Mouse (Mus musculus) spleen, adult 2 months (tissue): ENCODE data around the gene Higd2a. TPM values are rescaled to one million over a fixed set of nuclear protein-coding genes. Genes with fewer than 3 reads are reported as not detected.

ENCODE experiments used
- DNase-seq, 2 experiments: peaks; one replicate each; pipeline versions ENCODE4 v3.0.0 to v3.0.0-alpha.2; 2012 to 2021; ENCODE audit warnings: low spot score in 2 of 2, low read depth in 1 of 2
- H3K27ac ChIP-seq: fragments of 200-500 bp; 2 replicates; pipeline ENCODE4 v1.5.1; 2012; ENCODE audit warnings: low read length, inconsistent platforms; ENCODE audit not compliant: insufficient read depth
- H3K27me3 ChIP-seq: fragments of 200-500 bp; 2 replicates; pipeline ENCODE4 v1.6.1; 2012; ENCODE audit warnings: mild to moderate bottlenecking, moderate library complexity, low read length, inconsistent platforms; ENCODE audit not compliant: control insufficient read depth, insufficient read depth
- H3K36me3 ChIP-seq: fragments of 200-500 bp; 2 replicates; pipeline ENCODE4 v1.6.1; 2012; ENCODE audit warnings: mild to moderate bottlenecking, low read length, inconsistent platforms; ENCODE audit not compliant: control insufficient read depth, insufficient read depth
- H3K4me1 ChIP-seq: fragments of 200-500 bp; 2 replicates; pipeline ENCODE4 v1.6.1; 2011; ENCODE audit warnings: inconsistent platforms; ENCODE audit not compliant: control insufficient read depth, insufficient read depth, insufficient read length
- H3K4me3 ChIP-seq: fragments of 200-500 bp; 2 replicates; pipeline ENCODE4 v1.5.1; 2011; ENCODE audit warnings: mild to moderate bottlenecking, inconsistent platforms; ENCODE audit not compliant: insufficient read depth, insufficient read length; ENCODE audit errors: extremely low read depth
- CTCF ChIP-seq: fragments of 200-500 bp; IDR thresholded peaks from 2 replicates; pipeline ENCODE4 v1.5.1; 2011; ENCODE audit warnings: mild to moderate bottlenecking, inconsistent platforms; ENCODE audit not compliant: insufficient read depth, insufficient read length, insufficient replicate concordance; ENCODE audit errors: extremely low read depth
- POLR2A ChIP-seq: fragments of 200-500 bp; IDR thresholded peaks from 2 replicates; pipeline ENCODE4 v1.6.1; 2011; ENCODE audit warnings: low read depth, low read length, inconsistent platforms
- WGBS: fragments of 180-500 bp; shearing (Covaris S2); methylation state at CpG from one replicate; pipeline ENCODE4 v1.1.7; 2018; 5-methylcytosine and 5-hydroxymethylcytosine counted together
- polyA plus RNA-seq: library from polyadenylated mRNA; depleted of rRNA; stranded (reverse); fragments of >200 nt; gene quantifications from 2 replicates; pipeline ENCODE4 v1.2.3, GENCODE M21; 2012

Gene Higd2a
- polyA plus RNA-seq, 1 experiment: 68.3 TPM

DNA sequence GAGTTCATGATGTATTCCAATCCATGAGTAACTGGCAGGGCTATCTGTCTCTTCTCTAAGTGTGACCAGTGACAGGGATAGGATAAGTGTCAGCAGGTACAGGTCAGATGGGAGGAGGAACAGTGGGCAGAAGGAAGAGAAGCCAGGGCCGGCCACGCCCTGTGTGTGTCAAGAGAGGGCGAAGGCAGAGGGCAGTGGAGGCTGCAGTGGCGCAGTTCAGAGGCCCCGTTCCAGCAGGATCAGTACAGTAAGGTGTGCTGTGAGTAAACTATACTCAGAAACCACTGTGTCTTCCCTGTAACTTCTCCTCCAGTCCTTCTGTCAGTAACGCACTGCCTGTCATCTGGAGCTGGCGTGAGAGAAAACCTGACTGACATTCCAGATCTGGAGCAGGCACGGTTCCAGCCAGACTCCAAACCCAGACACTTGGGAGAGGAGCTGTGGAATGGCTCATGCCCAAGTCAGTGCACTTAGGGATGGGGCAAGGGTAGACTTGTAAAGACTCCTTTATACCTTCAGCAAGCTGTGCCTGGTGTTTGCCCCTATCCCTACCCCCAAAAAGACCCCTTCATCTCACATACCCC is 6.2 kb downstream of the Higd2a start:
- 92% methylated on average over 8 of the region's 8 CpGs for WGBS
- Histone ChIP-seq H3K27ac (no peak overlapping the region), H3K27me3 (no peaks in the 10 kb centered on the region), H3K4me1 (0 out of 2 replicates have a peak, but pooled peaks cover 1% of the 10 kb centered on the region), H3K4me3 (no peak overlapping the region), H3K36me3 (no peaks in the 10 kb centered on the region; the same call in 1 of the 2 replicates)
- no peak for TF ChIP-seq POLR2A
- TF ChIP-seq CTCF: no peak
- no peak for DNase-seq

DNA sequence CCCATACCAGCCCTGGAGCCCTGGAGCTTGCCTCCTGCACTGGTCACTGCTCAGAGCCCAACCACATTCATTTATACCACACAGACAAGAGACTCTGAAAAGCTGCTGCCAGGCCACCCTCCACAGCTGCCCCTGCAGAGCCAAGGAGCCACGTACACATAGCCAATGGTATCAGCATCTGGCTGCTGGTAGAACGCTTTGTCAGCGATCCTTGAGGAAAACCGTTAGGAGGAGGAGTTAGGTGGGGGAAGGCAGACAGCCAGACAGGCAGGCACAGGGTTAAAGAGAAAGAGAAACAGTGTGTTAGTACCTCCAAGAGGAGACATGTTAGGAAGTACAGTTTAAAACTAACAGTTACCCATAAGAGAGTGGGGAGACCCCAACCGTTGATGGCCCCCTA is 6.9 kb downstream of the Higd2a start:
- 92% methylated on average over 5 of the region's 5 CpGs for WGBS
- H3K36me3 ChIP-seq: no peaks in the 10 kb centered on the region; the same call in 1 of the 2 replicates

DNA sequence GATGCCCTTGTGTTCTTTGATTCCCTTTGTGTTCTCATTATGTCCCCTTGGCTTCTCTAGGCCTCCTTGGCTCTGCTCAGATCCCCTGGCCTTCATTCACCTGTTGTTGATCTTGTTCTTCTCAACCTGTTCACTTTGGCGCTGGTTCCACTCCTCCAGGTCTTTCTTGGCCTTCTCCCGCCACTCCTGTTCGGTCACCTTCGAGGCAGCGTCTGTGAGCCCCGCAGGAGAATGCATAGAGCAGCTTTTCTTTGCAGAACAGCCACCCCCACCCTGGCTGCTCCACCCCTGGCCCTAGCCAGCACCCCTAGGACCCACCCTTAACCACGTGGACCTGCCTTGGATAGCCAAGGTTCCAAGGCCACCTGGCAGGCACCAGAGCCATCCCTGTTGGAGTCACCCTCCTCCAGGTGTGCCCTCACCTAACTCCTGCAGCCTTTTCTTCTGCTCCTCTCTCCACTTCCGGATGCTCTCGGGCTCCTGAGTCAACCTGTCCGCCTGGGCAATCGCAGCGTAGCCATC is 8.7 kb downstream of the Higd2a start:
- H3K4me1 ChIP-seq: no peaks in the 10 kb centered on the region
- no peak overlapping the region for H3K27ac ChIP-seq
- no peaks in the 10 kb centered on the region; the same call in 1 of the 2 replicates for H3K36me3 ChIP-seq
- 96% methylated on average over 12 of the region's 12 CpGs for WGBS
- TF ChIP-seq POLR2A (no peak), CTCF (no peak)
- DNase-seq: no peak
- H3K27me3 ChIP-seq: no peaks in the 10 kb centered on the region
- no peak overlapping the region for H3K4me3 ChIP-seq

More for the DNA sequence above, 6.9 kb downstream of the Higd2a start:
- Histone ChIP-seq H3K27ac (no peak overlapping the region), H3K4me1 (no peaks in the 10 kb centered on the region), H3K27me3 (no peaks in the 10 kb centered on the region), H3K4me3 (no peak overlapping the region)
- TF ChIP-seq CTCF: no peak
- no peak for TF ChIP-seq POLR2A
- DNase-seq: no peak

DNA sequence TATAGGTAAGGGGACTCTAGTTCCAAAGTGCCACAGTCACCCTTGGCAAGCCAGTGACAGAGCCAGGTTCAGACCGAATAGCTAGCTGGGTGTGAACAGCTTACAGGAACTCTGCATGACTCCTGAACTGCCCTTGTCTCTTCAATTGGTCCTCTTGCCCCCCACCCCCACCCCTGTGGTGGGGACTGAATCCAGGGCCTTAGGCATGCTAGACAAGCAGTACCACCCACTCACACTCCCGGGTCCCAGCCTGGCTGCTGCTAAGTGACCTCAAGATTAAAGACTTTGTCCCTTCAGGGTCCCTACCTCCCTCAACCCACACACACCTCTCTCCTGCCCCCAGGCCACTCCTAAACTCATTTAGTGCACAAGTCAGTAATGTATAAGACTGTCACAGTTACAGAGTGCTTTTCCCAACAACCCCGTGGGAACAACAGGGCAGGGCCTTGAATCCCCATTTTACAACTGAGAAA is 12.7 kb downstream of the Higd2a start:
- H3K36me3 ChIP-seq: no peaks in the 10 kb centered on the region; the same call in 1 of the 2 replicates
- no peak for TF ChIP-seq POLR2A
- TF ChIP-seq CTCF: no peak
- no peak overlapping the region for H3K4me3 ChIP-seq
- no peaks in the 10 kb centered on the region for H3K4me1 ChIP-seq
- no peaks in the 10 kb centered on the region for H3K27me3 ChIP-seq
- DNase-seq: no peak
- 91% methylated on average over 3 of the region's 3 CpGs for WGBS
- no peak overlapping the region for H3K27ac ChIP-seq

DNA sequence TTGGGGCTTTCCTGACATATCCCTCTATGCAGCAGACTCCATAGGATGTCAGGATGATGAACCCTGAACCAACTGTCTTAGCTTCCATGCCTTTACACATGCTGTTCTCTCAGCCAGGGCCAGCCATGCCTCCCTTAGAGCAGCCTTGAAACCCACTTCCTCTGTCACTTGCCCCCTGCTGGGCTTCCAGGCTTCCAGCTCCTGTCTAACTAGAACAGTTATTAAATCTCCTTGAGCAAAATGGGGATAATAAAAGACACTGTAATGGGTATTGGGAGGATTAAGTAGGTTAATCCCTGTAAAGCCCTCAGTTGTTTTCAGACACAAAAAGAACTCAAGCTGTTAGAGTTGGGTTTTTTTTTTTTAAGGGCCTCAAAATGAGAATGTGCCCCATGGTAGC is 13.5 kb downstream of the Higd2a start:
- Histone ChIP-seq H3K4me3 (no peak overlapping the region), H3K27ac (no peak overlapping the region), H3K36me3 (no peaks in the 10 kb centered on the region; the same call in 1 of the 2 replicates), H3K4me1 (no peaks in the 10 kb centered on the region), H3K27me3 (no peaks in the 10 kb centered on the region)
- no peak for TF ChIP-seq CTCF
- no peak for TF ChIP-seq POLR2A
- DNase-seq: no peak

DNA sequence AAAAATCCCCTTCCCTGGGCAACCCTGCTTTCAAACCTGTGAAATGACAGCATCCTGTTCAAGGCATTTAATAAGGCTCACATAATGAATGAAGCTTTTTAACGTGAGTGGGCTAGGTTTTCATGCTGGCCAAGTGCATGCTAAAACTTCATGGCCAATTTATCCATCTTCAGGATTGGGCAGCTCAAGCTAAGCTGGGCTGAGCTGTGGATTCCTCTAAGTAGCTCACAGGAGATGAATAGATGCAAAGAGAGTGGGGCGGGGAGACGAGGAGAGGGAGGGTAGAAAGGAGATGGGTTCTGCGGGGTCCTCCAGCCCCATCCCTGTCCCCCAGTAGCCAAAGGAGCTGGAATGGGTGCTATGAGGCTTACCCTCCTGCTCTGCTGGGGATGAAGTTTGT is 14.2 kb downstream of the Higd2a start:
- no peaks in the 10 kb centered on the region; the same call in 1 of the 2 replicates for H3K36me3 ChIP-seq

DNA sequence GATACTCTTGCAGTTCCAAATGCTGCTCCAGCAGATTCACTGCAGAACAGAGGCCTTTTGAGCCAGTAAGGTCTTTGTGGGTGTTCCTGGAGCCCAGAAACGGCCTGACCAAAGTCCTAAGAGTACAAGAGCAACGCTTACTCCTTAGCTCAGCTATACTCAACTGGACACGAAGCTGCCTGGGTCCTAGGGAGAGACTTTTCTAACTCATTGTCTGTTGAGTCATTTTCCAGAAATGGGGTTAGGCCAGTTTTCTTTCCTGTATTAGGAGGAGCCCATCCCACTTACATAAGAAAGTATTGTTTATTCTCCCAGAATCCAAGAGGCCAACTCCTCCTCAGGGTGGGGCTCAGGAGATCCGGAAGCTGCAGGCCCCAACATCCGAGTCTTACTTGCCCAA is 15.4 kb downstream of the Higd2a start:
- WGBS: 87% methylated on average over 5 of the region's 5 CpGs
- no peaks in the 10 kb centered on the region for H3K4me1 ChIP-seq
- no peaks in the 10 kb centered on the region for H3K27me3 ChIP-seq
- no peaks in the 10 kb centered on the region; the same call in 1 of the 2 replicates for H3K36me3 ChIP-seq
- DNase-seq: no peak
- H3K4me3 ChIP-seq: no peak overlapping the region
- TF ChIP-seq CTCF (no peak), POLR2A (no peak)
- H3K27ac ChIP-seq: no peak overlapping the region

More for the DNA sequence above, 14.2 kb downstream of the Higd2a start:
- no peak for DNase-seq
- Histone ChIP-seq H3K27ac (no peak overlapping the region), H3K27me3 (no peaks in the 10 kb centered on the region), H3K4me3 (no peak overlapping the region), H3K4me1 (no peaks in the 10 kb centered on the region)
- TF ChIP-seq POLR2A (no peak), CTCF (no peak)
- 84% methylated on average over 4 of the region's 4 CpGs for WGBS
